In the genomic region with DNA sequence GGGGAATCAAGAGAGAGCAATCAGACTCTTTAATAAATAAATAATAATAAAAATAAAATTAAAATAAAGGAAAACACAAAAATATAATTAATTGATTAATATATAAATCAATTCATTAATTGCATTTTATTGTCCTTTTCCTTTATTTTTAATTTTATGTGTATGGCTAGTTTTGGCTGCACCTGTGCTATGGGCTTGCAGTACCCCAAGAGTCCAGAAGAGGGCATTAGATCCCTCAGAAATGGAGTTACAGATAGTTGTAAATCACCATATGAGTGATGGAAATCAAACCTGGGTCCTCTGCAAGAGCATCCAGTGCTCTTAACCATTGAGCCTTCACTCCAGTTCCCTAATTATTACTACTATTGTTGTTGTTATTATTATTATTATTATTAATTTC, we compare ENCODE assay signal across 23 mouse cellular contexts.
DNase-seq lines count a peak whose midpoint lies in the region; ATAC-seq and TF ChIP-seq lines count a peak whose summit lies in the region.
"Had no signal": no experiment of that assay in that cellular context is flagged by ENCODE, and none has a peak within 500 bp of the region (broad histone marks: within the 10 kb centered on the region; RNA-seq: fewer than 3 reads in every experiment).

No protein-coding gene starts in this region.

- ATAC-seq in neural tube, embryonic 15.5 days (ENCODE audit: low FRiP score): no peak
- ATAC-seq: inflammation-experienced regulatory T-cells, adult 6 months; midbrain, embryonic 15.5 days; Patski had no signal

- no peak overlapping the region for H3K4me2 ChIP-seq in neural tube, embryonic 15.5 days
- H3K4me2 ChIP-seq: heart, embryonic 11.5 days; hindbrain, embryonic 12.5 days; midbrain, embryonic 15.5 days; neural tube, embryonic 13.5 days had no signal

- DNase-seq in heart, adult 11 months: peak; percentile 21
- DNase-seq in heart, postnatal 14 days: no peak
- DNase-seq in left cerebral cortex, adult 2 months (ENCODE audit: extremely low spot score in 1 of 2, low spot score in 2 of 2): no peak
- no peak for DNase-seq in left cerebral cortex, adult 8-10 months (ENCODE audit: low spot score in 2 of 2)
- peak; percentile 5 for DNase-seq in neural tube, embryonic 10.5 days (ENCODE audit: extremely low spot score, low spot score)
- DNase-seq in induced T-regulatory cell, adult 2 months (ENCODE audit: low read depth): peak; percentile 3
- DNase-seq in embryo, embryonic 10 days (ENCODE audit: low spot score): no peak
- DNase-seq: B cell, adult 2 months; cerebellum, adult 11-12 months; cerebellum, postnatal 10 days; kidney, adult 8-10 months; lung, adult 2 months; right cerebral cortex, adult 18-20 months; right cerebral cortex, postnatal 4 days; thymus, adult 2 months had no signal

- no peak overlapping the region for H3K27ac ChIP-seq in left cerebral cortex, adult 2 months
- no peak overlapping the region for H3K27ac ChIP-seq in neural tube, embryonic 15.5 days (replicated peaks)
- H3K27ac ChIP-seq: hindbrain, embryonic 12.5 days; macrophage; midbrain, embryonic 15.5 days; neural tube, embryonic 13.5 days had no signal

- no peaks in the 10 kb centered on the region for H3K36me3 ChIP-seq in neural tube, embryonic 15.5 days
- H3K36me3 ChIP-seq: hindbrain, embryonic 12.5 days; midbrain, embryonic 15.5 days; neural tube, embryonic 13.5 days had no signal

- no peak overlapping the region for H3K9ac ChIP-seq in neural tube, embryonic 15.5 days (replicated peaks)
- H3K9ac ChIP-seq: hindbrain, embryonic 12.5 days; midbrain, embryonic 15.5 days; neural tube, embryonic 13.5 days had no signal

- H3K4me1 ChIP-seq in neural tube, embryonic 15.5 days: no peaks in the 10 kb centered on the region
- H3K4me1 ChIP-seq: hindbrain, embryonic 12.5 days; midbrain, embryonic 15.5 days; neural tube, embryonic 13.5 days had no signal

- no peaks in the 10 kb centered on the region for H3K27me3 ChIP-seq in neural tube, embryonic 15.5 days (replicated peaks)
- H3K27me3 ChIP-seq: hindbrain, embryonic 12.5 days; midbrain, embryonic 15.5 days; neural tube, embryonic 13.5 days; Patski had no signal

- peak; percentile 32 for TF ChIP-seq CTCF in left cerebral cortex, adult 2 months (IDR thresholded peaks at IDR 0.05)

- H3K4me3 ChIP-seq in left cerebral cortex, adult 2 months: no peak overlapping the region
- no peak overlapping the region for H3K4me3 ChIP-seq in neural tube, embryonic 15.5 days (replicated peaks)
- H3K4me3 ChIP-seq: hindbrain, embryonic 12.5 days; midbrain, embryonic 15.5 days; neural tube, embryonic 13.5 days had no signal

- no peaks in the 10 kb centered on the region for H3K9me3 ChIP-seq in neural tube, embryonic 15.5 days (replicated peaks)
- H3K9me3 ChIP-seq: hindbrain, embryonic 12.5 days; midbrain, embryonic 15.5 days; neural tube, embryonic 13.5 days had no signal

- intact Hi-C loops in heart, postnatal 14 days (cut with DNase I): no loop called here
- intact Hi-C loops in left cerebral cortex, adult 2 months (cut with DNase I): no loop called here

Comparison
In these comparisons a context has a peak if more than half of its experiments do, and no peak if none do; other contexts are left out.
1. DNase-seq: peak in heart, adult 11 months (single experiment), neural tube, embryonic 10.5 days (single experiment) and induced T-regulatory cell, adult 2 months (single experiment); none in heart, postnatal 14 days (0 of 2), left cerebral cortex, adult 2 months (0 of 2), left cerebral cortex, adult 8-10 months (0 of 2) and embryo, embryonic 10 days (single experiment).